Mouse (Mus musculus) heart, adult 10 weeks (tissue): ENCODE data around the gene Cdkn2a. TPM values are rescaled to one million over a fixed set of nuclear protein-coding genes. Genes with fewer than 3 reads are reported as not detected.

Experiments used
- polyA plus RNA-seq: library from polyadenylated mRNA; stranded (reverse); fragments of 350-450 nt; fragmentation: Illumina TruSeq; extraction: RNeasy Lipid Tissue Mini Kit (QIAGEN cat#74804); gene quantifications from one replicate; pipeline ENCODE4 v1.2.3, GENCODE M21; 2014; ENCODE audit warnings: low read depth, low replicate concordance

Cdkn2a gene
- not detected for polyA plus RNA-seq

DNA sequence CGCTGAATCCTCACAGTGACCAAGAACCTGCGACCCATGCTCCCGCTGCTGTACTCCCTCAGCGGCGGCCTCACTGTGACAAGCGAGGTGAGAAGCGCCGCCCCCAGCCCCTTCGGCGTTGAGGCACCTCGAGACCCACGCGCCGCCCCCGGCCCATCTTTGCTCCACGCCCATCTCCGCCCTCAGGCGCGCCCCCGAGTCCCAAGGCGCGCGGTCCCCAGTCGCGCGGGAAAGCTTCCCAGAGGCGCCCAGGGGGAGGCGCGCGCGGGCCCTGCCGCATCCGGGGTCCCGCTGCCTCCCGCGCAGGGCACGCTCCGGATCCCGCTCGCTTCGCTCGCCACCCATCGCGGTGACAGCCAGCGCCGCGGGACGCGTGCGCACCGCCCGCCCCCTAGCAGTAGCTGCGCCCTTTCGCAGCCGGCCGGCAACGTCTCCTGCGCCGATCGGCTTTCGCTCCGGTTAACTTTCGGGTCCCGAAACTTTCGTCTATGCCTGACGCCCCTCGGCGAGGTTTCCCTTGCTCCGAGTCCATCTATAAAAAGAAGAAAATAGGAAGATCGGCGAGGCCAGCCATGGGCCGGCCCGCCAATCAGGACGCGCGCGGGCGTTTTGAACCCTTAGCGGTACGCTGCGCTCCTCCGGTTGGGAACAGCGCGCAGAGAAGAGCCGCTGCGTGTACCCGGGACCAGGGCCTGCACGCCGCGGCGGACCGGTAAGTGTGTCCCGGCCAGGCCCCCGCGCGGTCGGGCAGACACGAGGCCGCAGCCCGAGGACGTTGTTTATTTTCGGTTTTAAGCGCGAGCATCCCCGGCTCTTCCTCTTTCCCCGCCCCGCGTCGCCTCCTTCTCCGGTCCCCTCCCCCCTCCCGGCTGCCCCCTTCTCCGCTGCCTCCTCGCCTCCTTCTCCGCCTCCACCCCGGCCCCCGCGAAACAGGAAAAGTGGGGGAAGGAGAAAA is at the start of gene Cdkn2a:
Gene Cdkn2a, minus strand, starts transcription at position 168 of the 955 bp plus-strand sequence.

DNA sequence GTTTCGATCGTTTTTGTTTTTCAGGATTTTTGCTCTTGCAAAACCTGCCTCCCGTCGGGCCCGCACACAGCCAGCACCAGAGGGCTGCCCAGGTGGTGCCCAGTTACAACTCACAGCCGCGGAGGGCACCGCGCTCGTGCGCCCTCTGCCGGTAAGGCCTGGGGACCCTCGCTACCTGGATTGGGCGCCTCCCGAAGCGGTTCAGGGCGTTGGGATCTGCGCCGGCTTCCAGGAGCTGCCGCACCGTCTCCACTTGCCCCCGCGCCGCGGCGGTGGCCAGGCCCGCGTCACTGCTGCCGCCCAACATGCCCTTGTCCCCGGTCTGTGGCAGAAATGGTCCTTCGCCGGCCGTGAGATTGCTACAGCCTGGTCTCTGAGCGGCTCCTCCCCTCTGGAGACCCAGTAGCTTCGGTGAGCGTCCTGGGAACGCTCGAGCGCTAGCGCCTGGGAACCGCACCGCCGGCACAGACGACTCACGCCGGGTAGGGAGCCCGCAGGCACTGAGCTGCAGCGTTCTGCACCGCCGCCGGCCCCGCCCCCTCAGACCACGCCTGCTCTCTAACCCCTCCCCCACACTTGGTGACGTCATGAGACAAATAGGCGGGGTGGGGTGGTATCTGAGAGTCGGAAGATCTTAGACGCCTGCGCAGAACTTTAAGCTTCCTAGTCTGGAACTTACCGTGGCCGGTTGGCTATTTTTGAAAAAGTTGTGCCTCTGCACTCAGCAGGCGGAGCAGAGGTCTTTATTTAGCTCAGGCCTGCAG is 16.2 kb upstream of the Cdkn2a start, which contains the start of gene Cdkn2b:
Gene Cdkn2b, minus strand, starts transcription at position 549 of the 764 bp plus-strand sequence.

Other genes with a start within 250 kb of the Cdkn2a start
- 24.4 TPM for gene Mtap, start 157.5 kb downstream of the Cdkn2a start, polyA plus RNA-seq
- gene Cdkn2b, start 16.4 kb upstream of the Cdkn2a start, polyA plus RNA-seq: 0.79 TPM